Mouse (Mus musculus) CH12.LX (cell line): Measurements from ENCODE around the gene Flna. TPM values are rescaled to one million over a fixed set of nuclear protein-coding genes. Genes with fewer than 3 reads are reported as not detected.

Experiments used
- DNase-seq: peaks from one replicate; pipeline ENCODE4 v3.0.0-alpha.2; 2013; ENCODE audit errors: extremely low read depth
- H3K27ac ChIP-seq: 2 replicates; pipeline ENCODE4 v1.5.1; 2012; ENCODE audit warnings: low read depth, mild to moderate bottlenecking, control low read depth, moderate library complexity; ENCODE audit not compliant: insufficient read depth
- H3K27me3 ChIP-seq: replicated peaks from 2 replicates; pipeline ENCODE3; 2012; ENCODE audit warnings: inconsistent platforms
- H3K36me3 ChIP-seq, 2 experiments: replicated peaks in 1 of 2; 2 replicates each; pipeline versions ENCODE3 to v1.6.1; 2012; ENCODE audit warnings: inconsistent platforms in 1 of 2, low read length in 1 of 2, mild to moderate bottlenecking in 1 of 2, mixed read lengths in 1 of 2, moderate library complexity in 1 of 2; ENCODE audit not compliant: control insufficient read depth in 1 of 2, insufficient read depth in 1 of 2
- H3K4me1 ChIP-seq, 2 experiments: 2 replicates each; pipeline ENCODE4 v1.6.1; 2012; ENCODE audit warnings: inconsistent platforms in 1 of 2, moderate library complexity in 1 of 2; ENCODE audit not compliant: insufficient read depth in 2 of 2, control insufficient read depth in 1 of 2
- H3K4me2 ChIP-seq: 2 replicates; pipeline ENCODE4 v1.6.1; 2012; ENCODE audit warnings: low read depth, mild to moderate bottlenecking, control low read depth; ENCODE audit not compliant: poor library complexity, insufficient read depth, severe bottlenecking
- H3K4me3 ChIP-seq, 3 experiments: fragments of 150-350 bp in 1 of 3; sonication (generic) in 1 of 3; replicated peaks in 1 of 3; 2 replicates each; pipeline versions ENCODE3 to v1.5.1; 2011 to 2012; ENCODE audit warnings: low read depth in 2 of 3, low read length in 2 of 3, mild to moderate bottlenecking in 2 of 3, moderate library complexity in 2 of 3, control low read depth in 1 of 3, improper control_type of control experiment in 1 of 3, inconsistent platforms in 1 of 3, mixed read lengths in 1 of 3; ENCODE audit not compliant: poor library complexity in 1 of 3
- H3K79me2 ChIP-seq: replicated peaks from 2 replicates; pipeline ENCODE4 v1.6.1; 2012; ENCODE audit warnings: mild to moderate bottlenecking, moderate library complexity; ENCODE audit not compliant: control insufficient read depth, poor library complexity, insufficient read depth, severe bottlenecking; ENCODE audit errors: extremely low read depth
- H3K9ac ChIP-seq: 2 replicates; pipeline ENCODE4 v1.6.1; 2012; ENCODE audit warnings: low read depth, mild to moderate bottlenecking, control low read depth, moderate library complexity; ENCODE audit not compliant: insufficient read depth
- H3K9me3 ChIP-seq: replicated peaks from 2 replicates; pipeline ENCODE3; 2012; ENCODE audit warnings: low read length, inconsistent platforms, mixed read lengths
- CHD1 ChIP-seq: IDR thresholded peaks from 2 replicates; pipeline ENCODE4 v1.6.1; 2012; ENCODE audit warnings: low read depth, low read length, improper control_type of control experiment, inconsistent platforms
- CTCF ChIP-seq, 2 experiments: IDR thresholded peaks in 1 of 2; conservative IDR thresholded peaks in 1 of 2; 2 replicates each; pipeline ENCODE4 v1.5.1; 2011 to 2012; ENCODE audit warnings: low read depth in 2 of 2, low read length in 2 of 2, improper control_type of control experiment in 1 of 2, inconsistent platforms in 1 of 2, mild to moderate bottlenecking in 1 of 2, moderate library complexity in 1 of 2
- ELF1 ChIP-seq: IDR thresholded peaks from 2 replicates; pipeline ENCODE4 v1.6.1; 2014; ENCODE audit warnings: low read depth, mild to moderate bottlenecking, inconsistent platforms, low read length, improper control_type of control experiment
- EP300 ChIP-seq: IDR thresholded peaks from 2 replicates; pipeline ENCODE4 v1.6.1; 2011; ENCODE audit warnings: low read length, improper control_type of control experiment
- ETS1 ChIP-seq: conservative IDR thresholded peaks from 2 replicates; pipeline ENCODE4 v1.6.1; 2012; ENCODE audit warnings: low read depth, mild to moderate bottlenecking, inconsistent platforms, low read length, improper control_type of control experiment, moderate library complexity
- GABPA ChIP-seq: IDR thresholded peaks from 2 replicates; pipeline ENCODE4 v1.6.1; 2012; ENCODE audit warnings: low read depth, low read length, improper control_type of control experiment, inconsistent platforms; ENCODE audit not compliant: insufficient replicate concordance
- IRF4 ChIP-seq: IDR thresholded peaks from 2 replicates; pipeline ENCODE4 v1.6.1; 2014; ENCODE audit warnings: low read depth, mild to moderate bottlenecking, inconsistent platforms, low read length, improper control_type of control experiment
- JUN ChIP-seq: IDR thresholded peaks from 2 replicates; pipeline ENCODE4 v1.6.1; 2011; ENCODE audit warnings: low read depth, mild to moderate bottlenecking, low read length, improper control_type of control experiment, moderate library complexity; ENCODE audit not compliant: insufficient read depth
- JUND ChIP-seq: conservative IDR thresholded peaks from 2 replicates; pipeline ENCODE4 v1.6.1; 2011; ENCODE audit warnings: low read depth, low read length, improper control_type of control experiment
- KAT2A ChIP-seq: IDR thresholded peaks from 2 replicates; pipeline ENCODE4 v1.6.1; 2012; ENCODE audit warnings: low read length, improper control_type of control experiment, inconsistent platforms; ENCODE audit not compliant: insufficient replicate concordance
- MAX ChIP-seq: IDR thresholded peaks from 2 replicates; pipeline ENCODE4 v1.6.1; 2011; ENCODE audit warnings: low read length, improper control_type of control experiment
- MAZ ChIP-seq: IDR thresholded peaks from 2 replicates; pipeline ENCODE4 v1.6.1; 2012; ENCODE audit warnings: low read depth, mild to moderate bottlenecking, inconsistent platforms, low read length, improper control_type of control experiment, moderate library complexity
- NELFE ChIP-seq: IDR thresholded peaks from 2 replicates; pipeline ENCODE4 v1.6.1; 2011; ENCODE audit warnings: low read depth, low read length, improper control_type of control experiment
- PAX5 ChIP-seq: IDR thresholded peaks from 2 replicates; pipeline ENCODE4 v1.6.1; 2012; ENCODE audit warnings: low read length, inconsistent platforms, mixed read lengths
- POLR2A ChIP-seq: IDR thresholded peaks from 2 replicates; pipeline ENCODE4 v1.6.1; 2011; ENCODE audit warnings: low read depth, mild to moderate bottlenecking, improper control_type of control experiment, low read length
- POLR2AphosphoS2 ChIP-seq: IDR thresholded peaks from 2 replicates; pipeline ENCODE4 v1.6.1; 2011; ENCODE audit warnings: low read depth, low read length, improper control_type of control experiment
- RAD21 ChIP-seq: IDR thresholded peaks from 2 replicates; pipeline ENCODE4 v1.6.1; 2011; ENCODE audit warnings: low read depth, mild to moderate bottlenecking, low read length, improper control_type of control experiment, moderate library complexity
- RCOR1 ChIP-seq: conservative IDR thresholded peaks from 2 replicates; pipeline ENCODE4 v1.6.1; 2012; ENCODE audit warnings: low read depth, mild to moderate bottlenecking, inconsistent platforms, low read length, improper control_type of control experiment
- SMC3 ChIP-seq: IDR thresholded peaks from 2 replicates; pipeline ENCODE4 v1.6.1; 2011; ENCODE audit warnings: low read depth, low read length, improper control_type of control experiment
- UBTF ChIP-seq: IDR thresholded peaks from 2 replicates; pipeline ENCODE4 v1.6.1; 2012; ENCODE audit warnings: low read depth, mild to moderate bottlenecking, inconsistent platforms, low read length, improper control_type of control experiment, moderate library complexity
- USF1 ChIP-seq: IDR thresholded peaks from 2 replicates; pipeline ENCODE4 v1.6.1; 2014; ENCODE audit warnings: low read depth, mild to moderate bottlenecking, inconsistent platforms, low read length, improper control_type of control experiment
- USF2 ChIP-seq: conservative IDR thresholded peaks from 2 replicates; pipeline ENCODE4 v1.6.1; 2011; ENCODE audit warnings: low read depth, low read length, improper control_type of control experiment
- ZC3H11A ChIP-seq: IDR thresholded peaks from 2 replicates; pipeline ENCODE4 v1.6.1; 2012; ENCODE audit warnings: low read depth, mild to moderate bottlenecking, inconsistent platforms, low read length, improper control_type of control experiment
- ZMIZ1 ChIP-seq: IDR thresholded peaks from 2 replicates; pipeline ENCODE4 v1.6.1; 2012; ENCODE audit warnings: low read depth, mild to moderate bottlenecking, inconsistent platforms, low read length, improper control_type of control experiment
- dilution Hi-C: fragments of 300-500 bp; cut with MboI; formaldehyde crosslinking; loops from 2 replicates; pipeline ENCODE4 v1.14.3; 2020; ENCODE audit warnings: low sequenced_read_pairs; ENCODE audit not compliant: extremely low pct_unique_long_range_greater_than_20kb, extremely low pct_ligation_motif_present
- in situ Hi-C: fragments of 300-500 bp; cut with MboI; formaldehyde crosslinking; loops from 3 replicates; pipeline ENCODE4 v1.14.3; 2019; ENCODE audit warnings: low sequenced_read_pairs, low pct_ligation_motif_present, low pct_unique_long_range_greater_than_20kb, mixed read lengths
- polyA plus RNA-seq: library from polyadenylated mRNA; unstranded; fragments of >175 nt; gene quantifications from 2 replicates; pipeline ENCODE4 v1.2.1, GENCODE M21; 2012; ENCODE audit warnings: low read depth; ENCODE audit not compliant: insufficient read length
- total RNA-seq, 2 experiments: library from RNA; depleted of rRNA; stranded (reverse); fragments of 300-350 nt in 1 of 2; fragments of >200 nt in 1 of 2; gene quantifications; 2 replicates each; pipeline ENCODE4 v1.2.3; 2012 to 2014

Gene Flna
- total and polyA plus RNA-seq, 3 experiments: 56.8 to 91.6 (median 78.7) TPM

DNA sequence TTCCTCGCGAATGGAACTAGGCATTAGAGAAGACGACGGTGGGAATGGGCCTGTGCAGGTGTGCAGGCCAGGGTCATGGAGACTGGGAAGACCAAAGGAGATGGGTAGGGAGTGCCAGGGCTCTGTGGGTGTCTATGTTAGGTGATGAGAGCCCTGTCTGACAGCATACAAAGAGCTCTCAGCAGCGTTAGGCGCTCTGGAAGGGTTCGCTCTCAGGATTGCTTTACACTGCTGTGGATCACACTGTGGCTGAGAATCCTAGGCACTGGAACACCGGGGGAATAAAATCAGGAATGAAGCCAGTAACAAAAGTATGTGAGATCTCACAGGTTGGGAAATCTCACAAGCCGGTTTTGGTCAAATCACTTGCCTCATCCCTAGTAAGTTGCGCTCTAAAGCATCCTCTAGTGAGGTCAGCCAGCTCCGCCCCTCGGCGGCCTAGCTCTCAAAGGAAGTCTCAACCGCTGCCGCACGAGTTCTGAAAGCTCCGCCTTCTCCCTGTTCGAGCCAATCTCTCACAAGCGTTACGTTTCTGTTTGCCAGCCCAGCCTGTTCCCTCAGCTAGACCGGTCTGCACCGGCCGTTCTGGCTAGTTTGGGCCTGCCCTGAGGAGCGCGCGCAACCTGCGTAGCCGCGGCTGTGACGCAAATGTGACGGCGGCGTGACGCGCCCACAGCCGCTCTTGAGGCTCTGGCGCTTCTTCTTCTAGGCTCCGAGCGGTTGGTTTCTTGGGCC, 4.7 kb upstream of the Flna start, which contains the start of gene Emd (continued):
- TF ChIP-seq JUND: no peak
- TF ChIP-seq MAX: no peak
- TF ChIP-seq POLR2A: peak; percentile 75
- no peak for TF ChIP-seq USF2
- TF ChIP-seq USF1: no peak
- peak; percentile 61 for TF ChIP-seq GABPA
- TF ChIP-seq RAD21: no peak
- TF ChIP-seq ZC3H11A: no peak
- peak; percentile 69 for TF ChIP-seq NELFE
- peak; percentile 8; the same call in 1 of the 2 replicates for TF ChIP-seq ETS1
- TF ChIP-seq EP300: no peak

DNA sequence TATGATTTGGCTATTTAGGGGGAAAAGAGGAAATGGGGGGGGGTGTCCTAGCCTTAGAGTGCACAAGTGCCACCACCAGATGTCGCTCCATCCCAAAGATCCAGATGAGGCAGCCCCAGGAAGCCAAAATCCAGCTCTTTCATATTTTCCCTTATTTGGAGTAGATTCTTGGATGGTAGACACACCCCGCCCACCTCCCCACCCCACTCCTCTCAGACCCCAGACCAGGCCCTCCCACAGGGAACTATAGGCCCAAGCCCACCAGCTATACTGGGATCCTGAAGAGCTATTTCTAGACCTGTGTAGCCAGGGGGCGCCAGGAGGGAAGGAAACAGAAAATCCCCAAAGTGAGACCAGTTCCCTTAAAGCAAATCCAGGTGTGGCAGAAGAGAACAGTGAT, 969 bp downstream of the Flna start:
- H3K27ac ChIP-seq: no peak overlapping the region
- H3K36me3 ChIP-seq: no peaks in the 10 kb centered on the region
- TF ChIP-seq PAX5 (no peak), POLR2AphosphoS2 (no peak), GABPA (no peak), CTCF (conservative IDR thresholded peaks at IDR 0.05 in 1 of 2, IDR thresholded peaks at IDR 0.05 in 1 of 2; ENCODE audit: low read depth in 2 of 2, low read length in 2 of 2) (peak; percentile 22 to 67; a peak in 3 of 4 replicates), NELFE (0 out of 2 replicates have a peak, but pooled peaks have one; percentile 33), RCOR1 (no peak), SMC3 (peak; percentile 62), MAZ (0 out of 2 replicates have a peak, but pooled peaks have one; percentile 48), RAD21 (peak; percentile 57)
- TF ChIP-seq, all 38 proteins: peak for 5
- H3K9ac ChIP-seq: no peak overlapping the region
- in situ Hi-C loops (loop anchor here (5.0 to 10.0 kb wide), 2 partner anchors 124 to 164 kb away; partner anchors contain the start of gene Opn1mw), dilution Hi-C loops (no loop called here)
- peaks cover 13% of the 10 kb centered on the region; the same call in 1 of the 2 replicates for H3K79me2 ChIP-seq
- H3K27me3 ChIP-seq: no peaks in the 10 kb centered on the region
- H3K4me3 ChIP-seq: no peak overlapping the region
- peaks cover 5 to 21% of the 10 kb centered on the region in 2 experiments; a peak in 3 of 4 replicates for H3K4me1 ChIP-seq
- DNase-seq: peak; percentile 56
- H3K4me2 ChIP-seq: peak overlapping the region; percentile 90
- H3K9me3 ChIP-seq: no peaks in the 10 kb centered on the region

DNA sequence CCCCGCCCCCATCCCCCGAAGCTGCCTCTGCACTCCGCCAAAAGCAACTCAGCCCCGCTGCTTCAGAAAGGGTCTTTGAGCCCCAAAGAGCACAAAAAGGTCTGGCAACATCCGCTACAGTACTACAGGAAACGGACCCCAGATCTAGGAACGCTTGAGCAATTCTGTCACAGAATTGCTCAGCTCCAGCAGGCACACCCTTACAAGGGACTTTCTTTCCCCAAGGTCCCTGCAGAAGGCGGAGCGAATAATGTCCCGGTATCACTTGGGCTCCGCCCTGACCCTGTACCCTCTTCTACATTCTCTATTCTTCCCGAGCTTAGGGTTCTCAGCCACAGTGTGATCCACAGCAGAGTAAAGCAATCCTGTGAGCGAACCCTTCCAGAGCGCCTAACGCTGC, 2.9 kb downstream of the Flna start:
- H3K4me2 ChIP-seq: peak overlapping the region; percentile 50
- peaks cover 13% of the 10 kb centered on the region; the same call in 1 of the 2 replicates for H3K79me2 ChIP-seq
- no peaks in the 10 kb centered on the region for H3K9me3 ChIP-seq
- H3K9ac ChIP-seq: peak overlapping the region; percentile 53; the same call in 1 of the 2 replicates
- H3K27ac ChIP-seq: peak overlapping the region; percentile 42; the same call in 1 of the 2 replicates
- peaks cover 11 to 15% of the 10 kb centered on the region in 2 experiments for H3K36me3 ChIP-seq
- DNase-seq: peak; percentile 53
- no peak for TF ChIP-seq ELF1
- no peak for TF ChIP-seq POLR2AphosphoS2
- TF ChIP-seq EP300: no peak
- TF ChIP-seq IRF4: no peak
- TF ChIP-seq ZMIZ1: no peak
- TF ChIP-seq RCOR1: no peak
- TF ChIP-seq KAT2A: no peak
- no peak for TF ChIP-seq JUND
- no peak for TF ChIP-seq USF2
- no peak for TF ChIP-seq ETS1
- no peak for TF ChIP-seq USF1
- TF ChIP-seq CHD1: no peak
- no peak for TF ChIP-seq MAZ
- no peak for TF ChIP-seq JUN
- no peak for TF ChIP-seq UBTF
- TF ChIP-seq NELFE: no peak
- no peak for TF ChIP-seq ZC3H11A
- H3K4me1 ChIP-seq: peaks cover 4 to 24% of the 10 kb centered on the region in 2 experiments; a peak in 3 of 4 replicates
- peak overlapping the region; percentile 44 to 62 (median 46) for H3K4me3 ChIP-seq
- in situ Hi-C loops: loop anchor here (5.0 to 10.0 kb wide), 2 partner anchors 122 to 166 kb away; partner anchors contain the start of gene Opn1mw
- H3K27me3 ChIP-seq: no peaks in the 10 kb centered on the region
- dilution Hi-C loops: no loop called here
